Mouse (Mus musculus) cerebellum, postnatal 25 days (tissue): Measurements from ENCODE around the gene Sorcs1.

Source experiments
- DNase-seq, 2 experiments: peaks; one replicate each; pipeline ENCODE4 v3.0.0; 2021; ENCODE audit warnings: mixed read lengths in 2 of 2

Gene Sorcs1

GRCm38 (mm10) chr19:50558771-50559170 is 119.7 kb downstream of the Sorcs1 start:
- no peak for DNase-seq

- no peak for DNase-seq
Measured at GRCm38 (mm10) chr19:50534031-50534430, 144.4 kb downstream of the Sorcs1 start.

GRCm38 (mm10) chr19:50527835-50528234 is 150.6 kb downstream of the Sorcs1 start:
- DNase-seq: no peak

GRCm38 (mm10) chr19:50526094-50526493 is 152.4 kb downstream of the Sorcs1 start:
- no peak for DNase-seq

- DNase-seq: no peak
Measured at GRCm38 (mm10) chr19:50521943-50522342, 156.5 kb downstream of the Sorcs1 start.

GRCm38 (mm10) chr19:50515059-50515673 is 163.3 kb downstream of the Sorcs1 start:
- DNase-seq: no peak

- no peak for DNase-seq
Measured at GRCm38 (mm10) chr19:50514309-50514830, 164.1 kb downstream of the Sorcs1 start.

GRCm38 (mm10) chr19:50502816-50503215 is 175.6 kb downstream of the Sorcs1 start:
- no peak for DNase-seq

- DNase-seq: no peak
Measured at GRCm38 (mm10) chr19:50491121-50491520, 187.3 kb downstream of the Sorcs1 start.

GRCm38 (mm10) chr19:50490721-50491120 is 187.7 kb downstream of the Sorcs1 start:
- DNase-seq: no peak

GRCm38 (mm10) chr19:50489786-50490185 is 188.7 kb downstream of the Sorcs1 start:
- DNase-seq: no peak

- no peak for DNase-seq
Measured at GRCm38 (mm10) chr19:50488421-50488820, 190.0 kb downstream of the Sorcs1 start.

GRCm38 (mm10) chr19:50487768-50488167 is 190.7 kb downstream of the Sorcs1 start:
- peak; percentile 30 to 69 for DNase-seq

- DNase-seq: no peak
Measured at GRCm38 (mm10) chr19:50486345-50486744, 192.1 kb downstream of the Sorcs1 start.

- peak; percentile 76 to 81 for DNase-seq
Measured at GRCm38 (mm10) chr19:50476774-50477173, 201.7 kb downstream of the Sorcs1 start.

- DNase-seq: no peak
Measured at GRCm38 (mm10) chr19:50468592-50468991, 209.9 kb downstream of the Sorcs1 start.

- no peak for DNase-seq
Measured at GRCm38 (mm10) chr19:50464811-50465210, 213.6 kb downstream of the Sorcs1 start.

GRCm38 (mm10) chr19:50458581-50458980 is 219.9 kb downstream of the Sorcs1 start:
- no peak for DNase-seq

- DNase-seq: no peak
Measured at GRCm38 (mm10) chr19:50457275-50457892, 221.1 kb downstream of the Sorcs1 start.

GRCm38 (mm10) chr19:50441099-50441498 is 237.3 kb downstream of the Sorcs1 start:
- DNase-seq: no peak

- DNase-seq: peak in 1 of 2 experiments; percentile 17
Measured at GRCm38 (mm10) chr19:50440246-50440910, 238.1 kb downstream of the Sorcs1 start.

- DNase-seq: no peak
Measured at GRCm38 (mm10) chr19:50439464-50439881, 239.0 kb downstream of the Sorcs1 start.

- DNase-seq: no peak
Measured at GRCm38 (mm10) chr19:50422928-50423327, 255.5 kb downstream of the Sorcs1 start.
